Mouse (Mus musculus) gastrocnemius, postnatal 14 days (tissue): ENCODE data around the gene Ston2. TPM values are rescaled to one million over a fixed set of nuclear protein-coding genes. Genes with fewer than 3 reads are reported as not detected.

Source experiments
- DNase-seq: peaks from one replicate; pipeline ENCODE4 v3.0.0; 2021; ENCODE audit warnings: mixed read lengths
- intact Hi-C: fragments of 180-260 bp; cut with DNase I; formaldehyde crosslinking; loops from one replicate; pipeline ENCODE4 v1.15.1; 2025; ENCODE audit warnings: low total_unique reads
- total RNA-seq, 2 experiments: library from RNA; stranded (reverse); gene quantifications; 2 replicates each; pipeline ENCODE4 v1.2.3; 2021

Gene Ston2
- total RNA-seq, 2 experiments from 2014 or later = 29.0 to 32.3 TPM

DNA sequence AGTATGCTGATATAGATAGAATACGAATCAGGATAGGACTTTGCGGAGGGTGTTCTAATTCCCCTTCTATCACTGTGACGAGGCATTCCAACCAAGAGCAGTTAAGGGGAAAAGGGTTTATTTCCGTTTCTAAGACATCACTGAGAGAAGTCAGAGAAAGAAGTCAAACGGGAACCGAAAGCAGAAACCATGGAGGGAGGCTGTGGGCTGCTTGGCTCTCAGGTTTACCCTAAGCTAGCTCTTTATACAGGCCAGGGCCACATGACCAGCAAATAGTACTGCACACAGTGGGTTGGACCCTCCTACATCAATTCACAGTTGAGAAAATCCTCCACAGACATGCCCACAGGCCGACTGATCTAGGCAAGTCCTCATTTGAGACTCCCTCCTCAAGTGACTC lies 69.1 kb downstream of the Ston2 start:
- intact Hi-C loops = no loop called here
- no peak for DNase-seq

DNA sequence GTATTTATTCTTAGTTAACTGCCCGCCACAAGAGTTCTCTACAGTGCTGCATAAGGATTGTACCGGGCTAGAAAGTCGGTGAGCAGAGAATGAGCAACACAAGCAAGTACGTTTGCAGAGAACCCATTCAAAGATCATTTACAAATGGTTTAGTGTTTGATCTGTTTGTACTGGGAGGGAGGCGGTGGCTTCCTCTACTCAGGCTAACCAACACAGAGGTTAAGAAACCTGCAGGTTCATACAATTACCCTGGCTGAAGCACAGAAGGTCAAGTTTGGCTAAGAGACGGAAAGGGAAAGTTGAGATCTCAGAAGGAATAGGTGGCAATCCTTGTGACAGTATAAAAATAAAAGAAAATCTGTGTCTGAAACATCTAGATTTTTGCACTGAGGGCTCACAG lies 72.5 kb downstream of the Ston2 start:
- no peak for DNase-seq
- intact Hi-C loops = no loop called here

DNA sequence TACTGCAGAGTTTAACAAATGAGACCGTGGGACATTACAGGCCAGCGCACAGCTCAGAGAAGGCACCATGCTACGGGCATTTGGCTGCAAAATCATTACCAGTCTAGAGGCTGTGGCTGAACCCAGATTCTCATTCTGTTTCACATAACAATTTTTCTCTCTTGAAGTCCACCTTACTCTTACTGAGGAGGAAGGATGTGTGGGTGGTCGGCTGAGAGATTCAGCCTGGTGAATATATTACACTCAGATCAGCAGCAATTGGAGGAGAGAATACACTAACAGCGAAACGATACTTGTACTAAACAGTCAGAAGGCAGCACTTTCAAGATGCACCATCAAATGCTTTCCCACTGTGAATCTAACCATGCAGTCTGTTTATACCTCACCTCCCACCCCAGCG lies 74.8 kb downstream of the Ston2 start:
- DNase-seq = no peak
- intact Hi-C loops = no loop called here

DNA sequence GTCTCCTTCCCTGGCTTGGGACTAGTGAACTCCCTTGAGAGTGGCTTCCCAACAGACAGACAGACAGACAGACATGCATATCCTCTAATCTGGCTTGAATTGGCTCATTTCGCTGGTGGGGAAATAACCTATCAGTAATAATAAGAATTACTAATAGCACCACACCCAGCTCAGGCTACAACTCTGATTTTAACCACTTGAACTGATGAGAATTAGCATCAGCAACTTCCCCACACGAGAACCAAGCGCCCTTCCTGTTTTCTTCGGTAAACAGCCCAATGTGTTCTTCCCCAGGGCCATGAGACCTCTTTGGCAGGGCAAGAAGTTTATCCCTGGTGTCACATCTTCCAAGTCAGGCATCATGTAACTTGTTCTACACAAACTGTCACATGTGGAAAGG lies 76.5 kb downstream of the Ston2 start:
- intact Hi-C loops = no loop called here
- no peak for DNase-seq

DNA sequence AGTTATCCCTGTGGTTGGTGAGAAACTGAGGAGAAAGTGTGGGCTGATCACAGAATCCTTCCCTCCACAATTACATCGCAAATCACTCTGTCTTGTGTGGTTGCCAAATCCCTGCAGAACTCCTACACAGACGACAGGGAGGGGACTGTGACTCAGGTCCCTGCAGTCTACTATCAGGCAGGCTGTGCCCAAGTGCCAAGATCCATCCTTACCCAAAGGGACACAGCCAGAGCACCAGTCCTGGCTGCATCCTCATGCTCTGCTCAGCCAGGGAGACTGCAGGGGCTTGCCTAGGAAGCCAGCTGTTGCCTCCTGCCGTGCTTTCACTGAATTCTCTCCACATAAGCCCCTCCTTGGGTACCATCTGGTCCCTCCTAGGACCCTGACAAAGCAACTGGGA lies 77.3 kb downstream of the Ston2 start:
- intact Hi-C loops = no loop called here
- no peak for DNase-seq

DNA sequence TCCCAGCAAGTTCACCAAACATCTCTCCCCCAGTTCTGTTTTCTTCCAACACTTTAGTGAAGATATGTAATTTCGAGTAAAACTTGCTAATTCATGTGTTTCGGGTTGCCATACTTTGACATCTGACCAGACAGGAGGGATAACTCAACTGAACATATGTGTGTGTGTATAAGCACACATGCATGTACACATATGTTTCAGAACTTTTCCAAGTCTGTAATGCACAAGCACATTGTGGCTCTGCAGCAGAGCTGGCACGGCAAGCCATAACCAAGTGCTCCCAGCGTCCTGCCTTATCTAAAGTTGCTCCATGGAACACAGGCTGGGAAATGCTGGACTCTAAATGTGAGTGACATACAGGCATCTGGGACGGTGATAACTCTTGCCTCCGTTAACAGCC lies 78.6 kb downstream of the Ston2 start:
- intact Hi-C loops = no loop called here
- DNase-seq = no peak

DNA sequence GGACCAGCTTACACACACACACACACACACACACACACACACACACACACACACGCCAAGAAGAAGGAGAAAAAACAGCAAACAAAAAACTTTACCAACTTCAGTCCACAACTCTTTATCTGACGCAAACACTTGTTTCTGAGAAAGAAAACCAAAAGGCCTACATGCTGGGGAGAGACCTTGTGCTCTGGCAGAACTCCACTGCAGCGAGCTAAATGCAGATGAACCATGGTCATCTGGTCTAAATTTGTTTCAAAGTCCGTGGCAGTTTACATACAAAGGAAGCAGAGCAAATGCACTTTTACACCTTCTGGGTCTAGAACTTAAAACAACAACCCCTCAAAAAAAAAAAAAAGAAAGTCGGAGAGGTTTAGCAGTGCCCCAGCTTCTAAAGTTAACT lies 79.0 kb downstream of the Ston2 start:
- DNase-seq = no peak
- intact Hi-C loops = no loop called here

DNA sequence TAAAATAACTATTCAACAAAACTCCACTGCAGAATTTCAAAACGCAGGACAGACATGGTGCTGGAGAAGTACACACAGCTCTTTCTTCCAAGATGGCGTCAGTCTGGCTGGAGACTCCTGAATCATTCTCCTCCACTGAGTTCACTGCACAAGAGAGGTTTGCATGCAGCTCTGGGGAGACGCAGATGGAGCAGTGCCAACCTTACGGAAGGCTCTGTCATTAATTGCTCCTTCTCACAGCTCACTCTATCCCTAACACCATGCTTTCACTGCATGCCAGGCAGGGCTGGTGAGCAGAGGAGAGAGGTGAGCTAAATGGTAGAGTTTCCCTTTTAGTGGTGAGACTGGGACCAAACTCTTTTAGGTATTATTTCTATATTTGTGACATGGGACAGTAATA lies 80.4 kb downstream of the Ston2 start:
- DNase-seq = no peak
- intact Hi-C loops = no loop called here

DNA sequence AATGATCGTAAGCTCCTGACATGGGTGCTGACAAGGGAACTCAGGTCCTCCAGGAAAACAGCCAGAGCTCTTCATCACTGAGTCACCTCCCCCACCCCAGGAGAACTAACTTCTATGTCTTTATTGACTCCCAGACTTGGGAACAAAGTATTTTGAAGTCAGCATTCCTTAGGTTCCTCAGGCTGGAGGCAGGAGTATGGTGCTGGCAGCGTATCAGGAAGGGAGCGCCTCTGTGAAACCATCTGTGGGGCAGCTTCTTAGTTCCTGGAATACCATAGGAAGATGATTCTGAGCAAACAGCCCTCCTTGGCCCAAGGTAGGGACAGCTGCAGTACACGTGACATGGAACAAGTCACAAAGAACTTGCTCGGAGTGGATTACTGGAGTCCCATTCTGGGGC lies 84.7 kb downstream of the Ston2 start:
- intact Hi-C loops = no loop called here

DNA sequence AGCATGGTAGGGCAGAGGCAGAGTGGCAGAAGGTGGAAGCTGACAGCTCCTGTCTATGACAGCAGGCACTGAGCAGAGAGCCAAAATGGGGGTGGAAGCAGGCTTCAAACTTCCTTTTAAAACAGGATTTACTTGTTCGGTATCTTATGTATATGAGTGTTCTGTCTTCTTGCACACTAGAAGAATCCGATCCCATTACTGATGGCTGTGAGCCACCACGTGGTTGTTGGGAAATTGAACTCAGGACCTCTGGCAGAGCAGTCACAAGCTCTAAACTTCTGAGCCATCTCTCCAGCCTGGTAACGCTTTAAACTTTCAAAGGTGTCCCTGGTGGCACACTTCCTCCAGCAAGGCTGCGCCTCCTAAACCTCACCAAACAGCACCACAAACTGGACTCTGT lies 85.4 kb downstream of the Ston2 start:
- intact Hi-C loops = no loop called here
- no peak for DNase-seq

More for the DNA sequence above, 84.7 kb downstream of the Ston2 start:
- DNase-seq = peak; percentile 38

DNA sequence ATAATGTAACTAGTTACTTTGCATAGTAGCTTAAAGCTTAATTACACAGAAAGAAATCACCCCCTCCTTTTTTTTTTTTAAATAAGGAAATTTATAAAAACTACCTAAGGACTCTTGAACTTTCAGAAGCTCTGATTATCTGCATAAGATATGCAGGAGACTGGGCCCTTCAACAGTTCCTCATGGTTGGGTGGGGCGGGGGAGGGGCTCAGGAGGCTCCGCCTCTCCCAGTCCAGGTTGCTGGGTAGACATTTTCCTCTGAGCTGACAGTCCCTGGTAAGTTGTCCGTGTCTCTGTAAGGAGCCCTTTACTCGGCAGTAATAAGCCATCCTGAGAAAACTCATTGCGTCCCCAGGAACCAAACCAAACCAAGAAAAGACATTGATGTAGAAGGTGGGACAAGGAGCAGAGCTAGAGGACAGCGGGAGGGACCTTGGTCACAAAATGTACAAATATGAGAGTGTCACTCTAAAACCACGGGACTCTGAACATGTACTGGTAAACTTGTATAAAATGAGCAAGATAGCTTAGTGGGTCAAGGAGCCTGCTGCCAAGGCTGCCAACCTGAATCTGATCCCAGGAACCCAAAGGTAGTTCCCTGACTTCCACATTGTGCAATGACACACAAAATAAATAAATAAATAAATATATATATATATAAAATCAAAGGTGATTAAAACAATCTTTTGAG lies 88.6 kb downstream of the Ston2 start:
- intact Hi-C loops = no loop called here
- no peak for DNase-seq

DNA sequence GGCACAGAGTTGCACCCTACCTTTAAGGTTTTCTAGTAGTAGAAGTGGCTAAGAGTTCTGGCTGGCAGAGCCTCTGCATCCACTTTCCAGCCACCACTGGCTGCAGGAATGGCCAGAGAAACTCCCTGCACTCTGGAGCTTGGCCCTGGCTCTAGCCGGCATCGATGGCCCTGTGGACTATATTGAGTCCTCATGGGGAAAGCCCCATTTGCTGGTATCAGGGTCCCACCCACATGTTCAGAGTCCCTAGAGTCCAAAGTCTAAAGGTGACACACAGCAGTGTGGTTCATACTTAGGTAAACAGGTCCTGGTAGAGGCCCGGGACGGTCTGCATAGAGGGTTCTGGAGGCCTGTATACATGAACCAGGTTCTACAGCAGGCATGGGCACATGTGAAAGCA lies 92.0 kb downstream of the Ston2 start:
- DNase-seq = no peak
- intact Hi-C loops = no loop called here

DNA sequence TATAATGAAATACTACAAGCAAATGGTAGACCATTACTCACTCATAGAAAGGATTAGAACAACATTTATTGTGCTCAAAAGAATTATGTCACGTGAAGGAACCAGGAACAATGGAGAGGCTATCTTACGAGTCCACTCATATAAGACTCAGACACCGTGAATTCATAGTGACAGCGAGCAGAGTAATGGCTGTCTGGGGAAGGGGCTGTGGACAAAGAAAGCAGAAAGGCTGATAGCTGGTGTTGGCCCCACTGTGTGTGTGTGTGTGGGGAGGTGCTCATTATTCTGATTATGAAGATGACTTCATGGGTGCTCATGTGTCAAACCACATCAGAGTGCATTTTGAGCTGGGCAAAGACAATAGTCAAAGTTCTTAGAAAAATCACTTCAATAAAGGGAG lies 92.4 kb downstream of the Ston2 start:
- no peak for DNase-seq
- intact Hi-C loops = no loop called here

DNA sequence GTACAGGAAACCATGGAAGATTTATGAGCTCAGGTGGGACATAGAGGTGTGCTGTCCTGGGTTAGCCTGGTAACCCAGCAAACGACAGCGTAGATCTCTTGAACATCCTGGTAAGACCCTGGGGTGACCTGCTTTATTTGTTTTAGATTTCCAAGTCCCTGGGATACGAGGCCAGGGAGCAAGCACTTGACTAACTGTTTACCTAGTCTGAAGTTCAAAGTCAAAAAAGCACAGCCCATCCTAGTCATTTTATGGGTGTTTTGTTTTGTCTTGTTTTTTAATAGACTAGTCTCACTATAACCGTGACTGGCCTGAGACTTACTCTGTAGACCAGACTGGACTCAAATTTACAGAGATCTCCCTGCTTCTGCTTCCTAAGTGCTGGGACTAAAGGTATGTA lies 93.4 kb downstream of the Ston2 start:
- intact Hi-C loops = no loop called here
- no peak for DNase-seq

DNA sequence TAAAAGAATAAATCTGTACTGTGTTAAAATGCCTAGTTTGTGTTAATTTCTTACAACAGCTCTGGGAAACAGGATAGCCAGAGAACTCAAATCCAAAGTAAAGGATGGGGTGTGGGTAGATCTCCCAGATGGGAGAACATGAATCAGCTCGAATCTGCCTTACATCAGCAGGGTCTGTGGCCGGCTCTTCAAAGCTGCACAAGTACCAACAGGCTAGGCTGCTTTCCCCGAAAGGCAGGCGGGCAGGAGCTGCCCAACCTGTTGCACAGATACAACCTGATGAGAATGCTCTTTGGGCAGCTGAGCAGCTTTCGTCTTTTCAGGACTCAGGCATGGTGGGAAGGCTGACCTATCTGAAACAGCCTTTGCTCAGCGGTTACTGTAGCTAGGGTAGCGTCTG lies 94.6 kb downstream of the Ston2 start:
- no peak for DNase-seq
- intact Hi-C loops = no loop called here

DNA sequence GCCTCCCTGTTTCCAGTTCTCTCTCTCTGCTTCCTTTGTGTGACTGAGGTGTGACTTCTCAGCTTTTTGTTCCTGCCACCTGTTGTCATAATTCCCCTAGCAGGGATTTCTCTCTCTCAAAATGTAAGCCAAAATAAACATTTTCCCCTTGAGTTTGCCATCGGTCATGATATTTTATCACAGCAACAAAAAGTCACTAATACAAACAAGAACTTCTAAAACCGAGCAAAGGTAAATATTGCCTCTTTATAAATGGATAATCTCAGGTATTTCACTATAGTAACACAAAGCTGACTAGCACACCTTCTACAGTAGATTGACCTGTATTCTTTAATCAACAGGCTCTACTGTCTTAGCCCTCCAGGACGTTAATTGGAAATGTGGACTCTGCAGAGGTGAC lies 95.2 kb downstream of the Ston2 start:
- DNase-seq = no peak
- intact Hi-C loops = no loop called here

DNA sequence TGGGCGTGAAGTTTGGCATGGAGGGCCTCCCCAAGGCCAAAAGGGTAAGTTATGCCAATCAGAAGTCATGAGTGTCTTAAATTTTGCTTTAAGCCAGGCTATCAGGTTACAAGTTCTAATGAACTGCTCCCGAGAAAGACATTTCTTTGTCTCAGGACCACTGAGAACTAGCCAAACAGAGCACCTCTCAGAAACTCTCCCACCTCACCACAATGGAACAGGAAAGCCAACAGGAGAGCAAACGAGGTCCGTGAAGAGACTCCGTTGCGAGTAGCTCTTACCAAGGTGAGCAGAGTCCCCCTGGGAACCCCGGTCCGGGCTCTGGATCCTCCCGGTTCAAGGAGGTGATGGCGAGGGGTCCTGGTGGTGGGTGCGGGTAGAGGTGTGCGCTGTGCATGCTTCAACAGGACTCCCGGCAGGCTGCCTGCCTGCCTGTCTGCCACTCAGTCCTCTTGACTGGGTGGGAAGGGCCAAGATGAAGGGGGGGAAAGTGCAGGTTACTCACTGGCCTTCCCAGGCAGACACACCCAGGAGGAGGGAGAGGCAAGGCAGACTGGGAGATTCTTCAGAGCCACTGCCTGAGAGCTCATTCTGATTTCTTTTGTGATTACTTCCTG lies 102.4 kb downstream of the Ston2 start:
- no peak for DNase-seq
- intact Hi-C loops = no loop called here

DNA sequence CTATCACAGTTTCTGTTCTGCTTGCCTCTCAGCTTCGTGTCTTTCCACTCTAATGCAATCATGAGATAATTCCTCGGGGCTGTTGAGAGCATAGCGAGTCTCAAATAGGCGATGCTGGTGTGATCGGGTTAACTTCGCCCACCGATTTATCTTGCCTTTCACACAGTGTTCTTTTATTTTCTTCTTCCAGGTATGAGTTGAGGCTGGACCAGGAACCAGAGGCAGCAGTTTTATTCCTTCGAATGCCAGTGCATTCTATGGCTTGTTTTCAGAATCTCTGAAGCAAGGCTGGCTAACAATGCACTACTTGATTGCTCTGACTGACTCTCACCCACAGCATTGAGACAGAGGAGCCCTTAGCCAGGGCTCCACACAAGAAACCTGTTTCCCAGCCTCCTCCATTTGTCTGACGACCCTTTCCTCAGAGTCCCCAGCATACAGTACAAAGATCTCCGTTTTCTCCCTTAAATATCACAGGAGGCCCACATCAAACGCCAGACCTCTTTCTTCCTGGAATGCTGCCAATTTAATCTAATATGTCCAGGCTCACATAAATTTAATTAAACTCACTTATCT lies 103.3 kb downstream of the Ston2 start:
- intact Hi-C loops = no loop called here
- no peak for DNase-seq

DNA sequence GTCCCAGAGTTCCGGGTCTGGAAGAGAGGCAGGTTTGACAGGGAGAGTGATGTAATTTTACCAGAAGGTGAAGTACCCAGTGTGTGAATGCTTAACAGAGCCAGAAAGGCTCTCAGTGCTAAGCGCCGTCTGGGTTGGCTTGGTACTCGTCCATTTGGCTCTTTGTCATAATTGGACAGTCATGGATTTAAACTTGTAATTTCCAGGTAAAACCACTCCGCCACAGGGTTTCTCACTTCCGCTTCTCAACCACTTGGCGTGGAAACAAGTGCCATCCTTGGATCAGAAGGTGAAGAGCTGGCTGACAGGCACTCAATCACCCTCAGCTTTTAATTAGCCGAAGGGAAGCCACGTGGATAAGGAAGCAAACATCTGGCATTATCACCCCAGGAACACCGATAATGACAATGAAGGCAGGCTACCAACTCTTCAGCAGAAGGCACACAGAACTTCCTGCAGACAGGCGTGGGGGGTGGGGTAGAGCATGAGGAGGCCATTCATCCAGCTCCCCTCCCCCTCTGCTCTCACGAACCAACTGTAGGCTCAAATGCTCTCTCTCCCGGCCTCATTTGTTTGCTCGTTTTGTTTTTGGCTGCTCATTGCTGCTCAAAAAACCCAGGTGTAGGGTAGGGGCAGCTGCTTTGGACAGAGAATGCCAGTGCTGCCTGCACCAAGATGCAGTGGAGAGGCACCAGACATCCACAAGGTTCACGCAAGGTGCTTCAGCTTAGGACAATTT lies 103.9 kb downstream of the Ston2 start:
- intact Hi-C loops = no loop called here
- DNase-seq = no peak

DNA sequence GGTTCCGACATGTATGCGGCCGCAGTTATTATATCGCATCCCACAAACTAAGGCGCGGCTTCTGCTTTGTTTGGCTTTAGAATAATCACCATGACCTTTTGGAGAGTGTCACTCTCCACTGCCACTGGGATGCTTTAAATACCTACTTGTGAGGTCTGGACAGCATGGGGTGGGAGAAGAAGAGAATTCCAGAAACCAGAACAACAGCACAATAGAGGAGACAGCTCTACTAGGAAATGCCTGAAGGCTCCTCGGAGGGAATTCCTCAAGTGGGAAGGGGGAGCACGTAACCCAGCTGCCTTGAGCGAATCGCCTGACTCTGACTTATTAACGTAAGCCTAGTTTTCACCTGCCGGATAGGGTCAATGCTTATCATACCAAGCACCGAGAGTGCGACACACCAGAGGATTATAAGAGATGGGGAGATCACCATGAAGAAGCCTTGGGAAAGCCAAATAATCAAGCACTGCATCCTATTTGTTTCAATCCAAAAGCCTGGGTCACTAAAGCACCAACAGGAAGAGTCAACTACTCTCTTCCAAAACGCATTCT lies 104.6 kb downstream of the Ston2 start:
- no peak for DNase-seq
- intact Hi-C loops = no loop called here

DNA sequence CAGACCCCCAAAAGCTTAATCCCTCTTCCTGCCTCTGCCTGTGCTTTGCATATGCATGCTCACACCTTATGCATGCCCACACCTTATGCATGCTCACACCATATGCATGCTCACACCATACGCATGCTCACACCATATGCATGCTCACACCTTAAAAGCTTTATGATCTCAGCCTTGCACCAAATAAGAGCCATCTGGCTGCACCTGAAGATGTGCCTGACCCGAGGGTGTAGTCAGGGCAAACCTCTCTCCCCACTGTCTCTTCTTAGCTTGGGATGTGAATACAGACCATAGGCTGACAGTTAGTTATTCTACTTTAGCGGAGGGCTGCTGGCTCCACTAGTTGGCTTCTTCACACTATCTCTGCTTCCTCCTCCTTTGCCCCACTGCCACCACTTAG lies 105.1 kb downstream of the Ston2 start:
- intact Hi-C loops = no loop called here

More for the DNA sequence above, 105.1 kb downstream of the Ston2 start:
- no peak for DNase-seq
